In genomic region chr1:135889461-135890185, GRCm38 (mm10) we compare ENCODE assay signal across 30 mouse cellular contexts. TPM values are rescaled to one million over a fixed set of nuclear protein-coding genes. Genes with fewer than 3 reads are reported as not detected.
DNase-seq lines count a peak whose midpoint lies in the region; ATAC-seq and TF ChIP-seq lines count a peak whose summit lies in the region.
"Had no signal": no experiment of that assay in that cellular context is flagged by ENCODE, and none has a peak within 500 bp of the region (broad histone marks: within the 10 kb centered on the region; RNA-seq: fewer than 3 reads in every experiment).

No protein-coding gene starts in this region.

- H3K4me1 ChIP-seq in hindbrain, postnatal 0 days (ENCODE audit: insufficient read depth, low read length), result no peaks in the 10 kb centered on the region
- no peaks in the 10 kb centered on the region for H3K4me1 ChIP-seq in hindbrain, embryonic 11.5 days (replicated peaks; ENCODE audit: control insufficient read depth, insufficient read depth, low read length)
- H3K4me1 ChIP-seq in E14TG2a.4 (replicated peaks; ENCODE audit: low read depth, low read length), result peaks cover 20% of the 10 kb centered on the region
- H3K4me1 ChIP-seq: forebrain, embryonic 12.5 days; forebrain, embryonic 15.5 days; hindbrain, embryonic 12.5 days; hindbrain, embryonic 15.5 days; intestine, embryonic 15.5 days had no signal

- no peaks in the 10 kb centered on the region for H3K27me3 ChIP-seq in hindbrain, postnatal 0 days (ENCODE audit: insufficient read depth, low read length)
- no peaks in the 10 kb centered on the region for H3K27me3 ChIP-seq in hindbrain, embryonic 11.5 days (ENCODE audit: control insufficient read depth, insufficient read depth, low read length)
- H3K27me3 ChIP-seq in E14TG2a.4 (ENCODE audit: insufficient read depth, low read length), result peaks cover 62% of the 10 kb centered on the region
- H3K27me3 ChIP-seq: embryonic facial prominence, embryonic 13.5 days; forebrain, embryonic 12.5 days; forebrain, embryonic 15.5 days; hindbrain, embryonic 12.5 days; hindbrain, embryonic 15.5 days; intestine, embryonic 15.5 days had no signal

- ATAC-seq in cerebellum, adult (ENCODE audit: insufficient number of reproducible peaks, low FRiP score, low TSS enrichment), result no peak
- no peak for ATAC-seq in hindbrain, postnatal 0 days
- no peak for ATAC-seq in hindbrain, embryonic 11.5 days (ENCODE audit: low FRiP score)
- ATAC-seq: forebrain, embryonic 15.5 days; intestine, embryonic 15.5 days had no signal

- no peak overlapping the region for H3K27ac ChIP-seq in hindbrain, postnatal 0 days
- no peak overlapping the region for H3K27ac ChIP-seq in hindbrain, embryonic 11.5 days (ENCODE audit: low read depth, low read length)
- H3K27ac ChIP-seq: embryonic facial prominence, embryonic 10.5 days; embryonic facial prominence, embryonic 13.5 days; forebrain, embryonic 12.5 days; forebrain, embryonic 15.5 days; hindbrain, embryonic 12.5 days; hindbrain, embryonic 15.5 days; intestine, embryonic 15.5 days had no signal

- no peak overlapping the region for H3K4me2 ChIP-seq in hindbrain, postnatal 0 days (ENCODE audit: low read depth, low read length)
- no peak overlapping the region for H3K4me2 ChIP-seq in hindbrain, embryonic 11.5 days (replicated peaks; ENCODE audit: low read depth, low read length)
- H3K4me2 ChIP-seq: embryonic facial prominence, embryonic 13.5 days; forebrain, embryonic 12.5 days; forebrain, embryonic 15.5 days; heart, embryonic 11.5 days; hindbrain, embryonic 12.5 days; hindbrain, embryonic 15.5 days; intestine, embryonic 15.5 days had no signal

- H3K4me3 ChIP-seq in hindbrain, postnatal 0 days (ENCODE audit: low read length), result no peak overlapping the region
- no peak overlapping the region for H3K4me3 ChIP-seq in hindbrain, embryonic 11.5 days (ENCODE audit: low read depth, low read length)
- H3K4me3 ChIP-seq in E14TG2a.4 (replicated peaks; ENCODE audit: low read length), result 0 out of 2 replicates have a peak overlapping the region, but pooled peaks have one; percentile 17
- H3K4me3 ChIP-seq: embryonic facial prominence, embryonic 10.5 days; embryonic facial prominence, embryonic 13.5 days; erythroblast, embryonic 14.5 days; forebrain, embryonic 12.5 days; forebrain, embryonic 15.5 days; hindbrain, embryonic 12.5 days; hindbrain, embryonic 15.5 days; intestine, embryonic 15.5 days had no signal

- no peak overlapping the region for H3K9ac ChIP-seq in hindbrain, postnatal 0 days (replicated peaks; ENCODE audit: low read length)
- no peak overlapping the region for H3K9ac ChIP-seq in hindbrain, embryonic 11.5 days (ENCODE audit: low read depth, low read length)
- H3K9ac ChIP-seq: embryonic facial prominence, embryonic 13.5 days; forebrain, embryonic 12.5 days; forebrain, embryonic 15.5 days; hindbrain, embryonic 12.5 days; hindbrain, embryonic 15.5 days; intestine, embryonic 15.5 days had no signal

- 66% methylated on average over 20 of the region's 20 CpGs for WGBS in hindbrain, postnatal 0 days
- 80% methylated on average over 20 of the region's 20 CpGs for WGBS in hindbrain, embryonic 11.5 days

- no peak for TF ChIP-seq CTCF in hindbrain, postnatal 0 days (IDR thresholded peaks at IDR 0.05; ENCODE audit: low read depth)
- TF ChIP-seq CTCF in E14TG2a.4 (conservative IDR thresholded peaks at IDR 0.05; ENCODE audit: low read length), result no peak

- H3K9me3 ChIP-seq in hindbrain, postnatal 0 days (ENCODE audit: low read length), result no peaks in the 10 kb centered on the region
- no peaks in the 10 kb centered on the region for H3K9me3 ChIP-seq in hindbrain, embryonic 11.5 days (ENCODE audit: control insufficient read depth, low read length)
- no peaks in the 10 kb centered on the region for H3K9me3 ChIP-seq in E14TG2a.4 (ENCODE audit: low read length)
- H3K9me3 ChIP-seq: embryonic facial prominence, embryonic 10.5 days; embryonic facial prominence, embryonic 13.5 days; forebrain, embryonic 12.5 days; forebrain, embryonic 15.5 days; hindbrain, embryonic 12.5 days; hindbrain, embryonic 15.5 days; intestine, embryonic 15.5 days had no signal

- DNase-seq in cerebellum, postnatal 14 days, result peak; percentile 22 to 35
- peak; percentile 33 for DNase-seq in hindbrain, postnatal 0 days (ENCODE audit: low spot score)
- DNase-seq in hindbrain, embryonic 11.5 days (ENCODE audit: low spot score), result no peak
- DNase-seq in retina, postnatal 1 day, result peak; percentile 46
- no peak for DNase-seq in thymus, postnatal 0 days (ENCODE audit: low spot score)
- DNase-seq: adrenal gland, adult 2 months; adrenal gland, postnatal 14 days; B cell, adult 2 months; cerebellum, adult 11-12 months; cerebellum, adult 8-10 months; cerebellum, postnatal 36 days; embryo, embryonic 11 days; gastrocnemius, postnatal 25 days; heart, postnatal 14 days; heart, postnatal 4 days had no signal

- no peaks in the 10 kb centered on the region for H3K36me3 ChIP-seq in hindbrain, postnatal 0 days (ENCODE audit: insufficient read depth, low read length)
- no peaks in the 10 kb centered on the region for H3K36me3 ChIP-seq in hindbrain, embryonic 11.5 days (ENCODE audit: control insufficient read depth, insufficient read depth, low read length)
- no peaks in the 10 kb centered on the region for H3K36me3 ChIP-seq in E14TG2a.4 (ENCODE audit: insufficient read depth, low read length)
- H3K36me3 ChIP-seq: embryonic facial prominence, embryonic 10.5 days; embryonic facial prominence, embryonic 13.5 days; forebrain, embryonic 12.5 days; forebrain, embryonic 15.5 days; hindbrain, embryonic 12.5 days; hindbrain, embryonic 15.5 days; intestine, embryonic 15.5 days had no signal

RNA-seq across cellular contexts. Expression of gene Pkp1, which starts 29.4 kb away (rescaled TPM):
- total RNA-seq in hindbrain, postnatal 0 days (2014; rRNA removed), result 0.25 and 0.58 TPM in 2 replicates
- 0.09 and 0.14 TPM in 2 replicates for polyA plus RNA-seq in hindbrain, postnatal 0 days (2015; fragmentation: Nextera tagmentation; extraction: Ambion mirVana)
- 0.08 and 0.22 TPM in 2 replicates for polyA plus RNA-seq in hindbrain, embryonic 11.5 days (2014; fragmentation: Nextera tagmentation; extraction: Ambion mirVana)
- 6.5 and 7.3 TPM in 2 replicates for polyA plus RNA-seq in thymus, postnatal 0 days (2015; fragmentation: Nextera tagmentation; extraction: Ambion mirVana)
- total RNA-seq: adrenal gland, adult 2 months; adrenal gland, postnatal 14 days; adrenal gland, postnatal 4 days; CH12.LX; heart, adult 8-10 months; MEL had no signal
- polyA plus RNA-seq: adrenal gland, adult 2 months; erythroblast, embryonic 14.5 days; forebrain, embryonic 15.5 days had no signal

RNA-seq across cellular contexts. Expression of gene Tnnt2, which starts 53.5 kb away (rescaled TPM):
- total RNA-seq in hindbrain, postnatal 0 days (2014; rRNA removed), result 0.47 and 0.79 TPM in 2 replicates
- 1.8 and 2.5 TPM in 2 replicates for polyA plus RNA-seq in hindbrain, postnatal 0 days (2015; fragmentation: Nextera tagmentation; extraction: Ambion mirVana)
- polyA plus RNA-seq in hindbrain, embryonic 11.5 days (2014; fragmentation: Nextera tagmentation; extraction: Ambion mirVana), result 2.0 and 3.3 TPM in 2 replicates
- polyA plus RNA-seq in thymus, postnatal 0 days (2015; fragmentation: Nextera tagmentation; extraction: Ambion mirVana), result 3.2 and 3.6 TPM in 2 replicates
- total RNA-seq: MEL had no signal
- polyA plus RNA-seq: erythroblast, embryonic 14.5 days had no signal

Comparison
In these comparisons a context has a peak if more than half of its experiments do, and no peak if none do; other contexts are left out.
1. DNase-seq: peak in cerebellum, postnatal 14 days (2 of 2), hindbrain, postnatal 0 days (single experiment) and retina, postnatal 1 day (single experiment); none in hindbrain, embryonic 11.5 days (single experiment) and thymus, postnatal 0 days (single experiment).